Comparison of ENCODE assay signal across 8 mouse cellular contexts in the genomic region with DNA sequence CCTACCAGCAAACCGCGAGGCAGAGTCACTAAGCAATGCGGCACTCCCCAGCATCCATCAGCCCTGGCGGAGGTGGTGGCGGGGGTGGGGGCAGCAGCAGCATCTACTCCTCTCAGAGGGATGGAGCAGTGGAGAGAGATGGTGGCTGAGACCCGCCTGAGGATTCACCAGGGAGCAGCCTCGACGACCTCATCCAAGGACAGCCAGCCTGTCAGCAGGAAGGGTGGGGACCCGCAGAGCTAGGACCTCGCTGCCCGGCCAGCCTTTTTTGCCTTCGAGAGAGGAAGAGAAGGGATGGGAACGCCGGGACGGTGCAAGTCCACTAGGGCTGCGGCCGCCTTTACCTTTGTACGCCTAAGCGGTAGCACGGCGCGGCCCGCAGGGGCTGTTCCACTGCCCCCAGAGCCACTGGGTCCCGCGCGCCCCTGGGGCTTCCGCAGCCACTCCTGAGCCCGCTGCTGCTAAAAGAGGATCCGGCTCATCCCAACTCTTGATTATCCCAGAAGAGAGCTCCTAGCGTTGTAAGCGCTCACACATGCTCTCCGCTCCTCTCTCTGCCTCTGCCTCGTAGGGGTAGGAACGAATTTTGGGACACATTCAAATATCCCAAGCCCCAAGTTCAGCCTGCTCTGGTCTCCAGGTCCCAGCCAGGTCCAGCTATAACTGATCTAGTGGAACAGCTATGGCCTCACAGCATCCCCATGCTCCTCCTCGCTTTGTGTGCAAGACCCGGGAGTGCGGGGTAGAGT. TPM values are rescaled to one million over a fixed set of nuclear protein-coding genes. Genes with fewer than 3 reads are reported as not detected.
DNase-seq lines count a peak whose midpoint lies in the region; ATAC-seq and TF ChIP-seq lines count a peak whose summit lies in the region.

A gene (minus strand): TSS at position 639 of the 749 bp plus-strand sequence.

- peak; percentile 91 for ATAC-seq in midbrain, postnatal 0 days (ENCODE audit: low FRiP score)

- H3K4me1 ChIP-seq in midbrain, postnatal 0 days (ENCODE audit: insufficient read depth, low read length), result peaks cover 4% of the 10 kb centered on the region; the same call in 1 of the 2 replicates

- H3K9ac ChIP-seq in midbrain, postnatal 0 days (replicated peaks; ENCODE audit: low read length, poor library complexity, severe bottlenecking), result peak within 1 kb of the TSS; percentile 75

- WGBS in midbrain, postnatal 0 days, result under 1% methylated on average over 37 of the region's 37 CpGs

- DNase-seq in cerebellum, adult 11-12 months, result peak; percentile 11
- no peak for DNase-seq in cerebellum, adult 9-10 months
- DNase-seq in urinary bladder, adult 2 months (ENCODE audit: low spot score), result peak; percentile 30
- DNase-seq in urinary bladder, postnatal 36 days (ENCODE audit: low spot score in 2 of 2), result no peak
- peak; percentile 89 to 92 for DNase-seq in frontal cortex, postnatal 36 days (ENCODE audit: low spot score in 2 of 2)
- DNase-seq in layer of hippocampus, postnatal 25 days (ENCODE audit: extremely low spot score in 1 of 2, low spot score in 1 of 2), result peak; percentile 71 to 86
- peak; percentile 54 for DNase-seq in midbrain, postnatal 0 days (ENCODE audit: low spot score)
- DNase-seq in thymus, adult 18-20 months, result no peak

- H3K4me2 ChIP-seq in midbrain, postnatal 0 days (ENCODE audit: low read depth, low read length, poor library complexity, severe bottlenecking), result peak within 1 kb of the TSS; percentile 59

- no peaks in the 10 kb centered on the region for H3K36me3 ChIP-seq in midbrain, postnatal 0 days (ENCODE audit: insufficient read depth, low read length)

- TF ChIP-seq CTCF in midbrain, postnatal 0 days (IDR thresholded peaks at IDR 0.05), result no peak

- H3K27ac ChIP-seq in midbrain, postnatal 0 days (ENCODE audit: low read depth, low read length), result peak within 1 kb of the TSS; percentile 94

- no peaks in the 10 kb centered on the region for H3K27me3 ChIP-seq in midbrain, postnatal 0 days (ENCODE audit: insufficient read depth, low read length)

- no peaks in the 10 kb centered on the region for H3K9me3 ChIP-seq in midbrain, postnatal 0 days (ENCODE audit: low read length)

- peak within 1 kb of the TSS; percentile 69 for H3K4me3 ChIP-seq in midbrain, postnatal 0 days (ENCODE audit: low read depth, low read length)

RNA-seq across cellular contexts. Expression of the gene that starts here (rescaled TPM):
- 0.14 and 0.16 TPM in 2 replicates for polyA plus RNA-seq in urinary bladder, adult 2 months (2012; rRNA removed)
- total RNA-seq in layer of hippocampus, postnatal 25 days (2021), result 10 to 100 TPM; 81.6 to 95.5 TPM
- 16.6 and 24.4 TPM in 2 replicates for total RNA-seq in midbrain, postnatal 0 days (2014; rRNA removed)
- 26.8 and 27.3 TPM in 2 replicates for polyA plus RNA-seq in midbrain, postnatal 0 days (2015; fragmentation: Nextera tagmentation; extraction: Ambion mirVana)

Comparison
In these comparisons a context has a peak if more than half of its experiments do, and no peak if none do; other contexts are left out.
1. RNA of the gene that starts here (polyA plus RNA-seq): 26.8 to 27.3 TPM in midbrain, postnatal 0 days; 0.14 to 0.16 TPM in urinary bladder, adult 2 months; every median in the first group is over 10 times any median in the second.
2. DNase-seq: peak in cerebellum, adult 11-12 months (single experiment), frontal cortex, postnatal 36 days (2 of 2), layer of hippocampus, postnatal 25 days (2 of 2) and midbrain, postnatal 0 days (single experiment); none in cerebellum, adult 9-10 months (single experiment), urinary bladder, postnatal 36 days (0 of 2) and thymus, adult 18-20 months (0 of 2).
3. Peak in DNase-seq in urinary bladder, adult 2 months; RNA of the gene not detected or under 1 TPM.